Comparison of ENCODE assay signal across 8 mouse cellular contexts in the genomic region with DNA sequence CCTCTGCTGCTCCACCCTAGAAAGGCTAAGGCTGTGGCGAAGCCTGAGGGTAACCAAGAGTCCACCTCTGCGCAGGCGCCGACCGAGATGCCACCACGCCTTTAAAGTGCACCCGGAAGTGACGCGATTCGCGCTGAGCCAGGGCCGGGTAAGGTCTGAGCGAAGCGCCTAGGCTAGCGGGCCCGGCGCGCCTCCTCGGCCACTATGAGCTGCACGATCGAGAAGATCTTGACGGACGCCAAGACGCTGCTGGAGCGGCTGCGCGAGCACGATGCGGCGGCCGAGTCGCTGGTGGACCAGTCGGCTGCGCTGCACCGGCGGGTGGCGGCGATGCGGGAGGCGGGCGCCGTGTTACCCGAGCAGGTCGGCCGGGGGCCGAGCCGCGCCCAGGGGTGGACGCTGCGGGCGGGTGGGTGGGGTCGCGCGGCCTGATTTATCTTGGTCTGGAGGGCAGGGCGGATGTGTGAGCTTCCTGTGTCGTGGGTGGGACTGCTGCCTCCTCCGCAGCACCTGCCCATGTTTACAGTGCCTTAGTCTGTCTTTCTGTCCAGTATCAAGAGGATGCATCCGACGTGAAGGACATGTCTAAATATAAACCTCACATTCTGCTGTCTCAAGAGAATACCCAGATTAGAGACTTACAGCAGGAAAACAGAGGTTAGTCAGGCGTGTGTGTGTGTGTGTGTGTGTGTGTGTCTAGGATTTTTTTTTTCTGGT. TPM values are rescaled to one million over a fixed set of nuclear protein-coding genes. Genes with fewer than 3 reads are reported as not detected.
DNase-seq lines count a peak whose midpoint lies in the region; ATAC-seq and TF ChIP-seq lines count a peak whose summit lies in the region.

Sike1 (plus strand) TSS at position 104 of the 717 bp plus-strand sequence.

- H3K27ac ChIP-seq in ES-E14 (ENCODE audit: insufficient read depth, low read depth, low read length, poor library complexity, severe bottlenecking): peak within 1 kb of the TSS; percentile 75; the same call in 1 of the 2 replicates
- H3K27ac ChIP-seq in forebrain, embryonic 16.5 days (ENCODE audit: low read length): peak within 1 kb of the TSS; percentile 69
- peak within 1 kb of the TSS; percentile 93 for H3K27ac ChIP-seq in layer of hippocampus, adult 2 months
- H3K27ac ChIP-seq in lung, embryonic 14.5 days (ENCODE audit: low read depth): peak within 1 kb of the TSS; percentile 89
- H3K27ac ChIP-seq in olfactory bulb, adult 2 months (ENCODE audit: insufficient read depth, low read depth, low read length): peak within 1 kb of the TSS; percentile 72
- peak within 1 kb of the TSS; percentile 17 for H3K27ac ChIP-seq in thymus, adult 2 months (ENCODE audit: control insufficient read depth, insufficient read depth, low read length)

- peak within 1 kb of the TSS; percentile 94 for H3K9ac ChIP-seq in ES-E14 (ENCODE audit: insufficient read depth, low read depth, low read length, poor library complexity, severe bottlenecking)
- peak within 1 kb of the TSS; percentile 73 for H3K9ac ChIP-seq in forebrain, embryonic 16.5 days (replicated peaks; ENCODE audit: low read depth, low read length)
- H3K9ac ChIP-seq in lung, embryonic 14.5 days: peak within 1 kb of the TSS; percentile 78

- no peaks in the 10 kb centered on the region for H3K9me3 ChIP-seq in ES-E14 (ENCODE audit: control insufficient read depth, insufficient read depth, low read depth, low read length)
- no peaks in the 10 kb centered on the region for H3K9me3 ChIP-seq in forebrain, embryonic 16.5 days (ENCODE audit: control insufficient read depth, low read length)
- H3K9me3 ChIP-seq in lung, embryonic 14.5 days (ENCODE audit: low read depth, low read length): no peaks in the 10 kb centered on the region

- TF ChIP-seq POLR2A in olfactory bulb, adult 2 months (IDR thresholded peaks at IDR 0.05; ENCODE audit: insufficient read depth, low read depth, low read length): peak; percentile 83
- peak; percentile 72 for TF ChIP-seq POLR2A in thymus, adult 2 months (IDR thresholded peaks at IDR 0.05; ENCODE audit: control insufficient read depth, extremely low read depth, insufficient read depth, low read length, poor library complexity)

- ATAC-seq in forebrain, embryonic 16.5 days: peak; percentile 99
- ATAC-seq in lung, embryonic 14.5 days (ENCODE audit: insufficient read depth): peak; percentile 98

- DNase-seq in ES-E14 (ENCODE audit: low read depth, low spot score): peak; percentile 84
- peak; percentile 93 for DNase-seq in cerebellum, adult 11-12 months
- DNase-seq in heart, postnatal 36 days: peak; percentile 96 to 98
- peak; percentile 94 for DNase-seq in layer of hippocampus, adult 2 months (ENCODE audit: low spot score in 2 of 2)
- peak; percentile 95 for DNase-seq in lung, embryonic 14.5 days
- DNase-seq in thymus, adult 2 months: peak; percentile 94

- peaks cover 3% of the 10 kb centered on the region; the same call in 1 of the 2 replicates for H3K36me3 ChIP-seq in ES-E14 (ENCODE audit: control insufficient read depth, insufficient read depth, low read length, poor library complexity, severe bottlenecking)
- peaks cover 18% of the 10 kb centered on the region for H3K36me3 ChIP-seq in forebrain, embryonic 16.5 days (ENCODE audit: control insufficient read depth, insufficient read depth)
- peaks cover 31% of the 10 kb centered on the region for H3K36me3 ChIP-seq in lung, embryonic 14.5 days (ENCODE audit: insufficient read depth)
- H3K36me3 ChIP-seq in thymus, adult 2 months (ENCODE audit: control insufficient read depth, insufficient read depth, low read length): peaks cover 15% of the 10 kb centered on the region

- TF ChIP-seq CTCF in layer of hippocampus, adult 2 months (conservative IDR thresholded peaks at IDR 0.05): no peak
- TF ChIP-seq CTCF in lung, embryonic 14.5 days (IDR thresholded peaks at IDR 0.05; ENCODE audit: low read depth): no peak
- no peak for TF ChIP-seq CTCF in olfactory bulb, adult 2 months (IDR thresholded peaks at IDR 0.05; ENCODE audit: insufficient read depth, low read depth, low read length)
- 0 out of 2 replicates have a peak, but pooled peaks have one; percentile 53 for TF ChIP-seq CTCF in thymus, adult 2 months (IDR thresholded peaks at IDR 0.05; ENCODE audit: borderline replicate concordance, control insufficient read depth, extremely low read depth, insufficient read depth, low read length, poor library complexity)

- H3K4me1 ChIP-seq in ES-E14 (ENCODE audit: control insufficient read depth in 2 of 2, insufficient read depth in 2 of 2, low read length in 2 of 2, poor library complexity in 1 of 2): peaks cover 3 to 8% of the 10 kb centered on the region in 2 experiments
- H3K4me1 ChIP-seq in forebrain, embryonic 16.5 days (replicated peaks; ENCODE audit: control insufficient read depth, insufficient read depth, low read length): peaks cover 13% of the 10 kb centered on the region
- no peaks in the 10 kb centered on the region for H3K4me1 ChIP-seq in lung, embryonic 14.5 days (ENCODE audit: insufficient read depth)
- H3K4me1 ChIP-seq in olfactory bulb, adult 2 months (ENCODE audit: control insufficient read depth, insufficient read depth, low read length): peaks cover 2% of the 10 kb centered on the region; the same call in 1 of the 2 replicates
- peaks cover 2% of the 10 kb centered on the region for H3K4me1 ChIP-seq in thymus, adult 2 months (replicated peaks; ENCODE audit: control insufficient read depth, insufficient read depth, low read length)

- H3K4me2 ChIP-seq in forebrain, embryonic 16.5 days (ENCODE audit: low read length): peak within 1 kb of the TSS; percentile 68
- H3K4me2 ChIP-seq in lung, embryonic 14.5 days: peak within 1 kb of the TSS; percentile 71

- in situ Hi-C loops in ES-E14 (cut with MboI; ENCODE audit: low sequenced_read_pairs in 2 of 2, unreplicated experiment in 2 of 2): no loop called here

- H3K27me3 ChIP-seq in forebrain, embryonic 16.5 days (replicated peaks; ENCODE audit: control insufficient read depth, insufficient read depth, low read length): no peaks in the 10 kb centered on the region
- no peaks in the 10 kb centered on the region for H3K27me3 ChIP-seq in lung, embryonic 14.5 days (ENCODE audit: insufficient read depth, low read length)
- H3K27me3 ChIP-seq in thymus, adult 2 months (ENCODE audit: control insufficient read depth, insufficient read depth, low read length): no peaks in the 10 kb centered on the region

- intact Hi-C loops in heart, postnatal 36 days (cut with DNase I): loop anchor here (1.0 to 10.0 kb wide), 2 partner anchors 63 to 261 kb away; partner anchors contain the start of genes Nras and Tspan2

- H3K4me3 ChIP-seq in ES-E14 (ENCODE audit: insufficient read depth in 1 of 2, low read depth in 1 of 2, low read length in 2 of 2, poor library complexity in 1 of 2, severe bottlenecking in 1 of 2): peak within 1 kb of the TSS; percentile 79 to 98
- peak within 1 kb of the TSS; percentile 60 for H3K4me3 ChIP-seq in forebrain, embryonic 16.5 days (replicated peaks; ENCODE audit: low read length)
- peak within 1 kb of the TSS; percentile 91 for H3K4me3 ChIP-seq in layer of hippocampus, adult 2 months
- peak within 1 kb of the TSS; percentile 70 for H3K4me3 ChIP-seq in lung, embryonic 14.5 days (ENCODE audit: low read depth, low read length)
- peak within 1 kb of the TSS; percentile 96 for H3K4me3 ChIP-seq in olfactory bulb, adult 2 months (ENCODE audit: insufficient read depth, low read depth, low read length)
- peak within 1 kb of the TSS; percentile 80 for H3K4me3 ChIP-seq in thymus, adult 2 months (ENCODE audit: control insufficient read depth, insufficient read depth, low read length)

- WGBS in forebrain, embryonic 16.5 days: under 1% methylated on average over 60 of the region's 60 CpGs
- under 1% methylated on average over 60 of the region's 60 CpGs for WGBS in lung, embryonic 14.5 days
- under 1% methylated on average over 60 of the region's 60 CpGs for WGBS in olfactory bulb, adult 2 months
- under 1% methylated on average over 58 of the region's 60 CpGs for WGBS in thymus, adult 2 months

TF ChIP-seq in ES-E14, 5 proteins besides CTCF, POLR2A, EP300 and RAD21:
- TF ChIP-seq CHD2 (IDR thresholded peaks at IDR 0.05; ENCODE audit: low read depth, low read length) (no peak), ZC3H11A (IDR thresholded peaks at IDR 0.05; ENCODE audit: borderline replicate concordance, low read depth, low read length) (no peak), HCFC1 (IDR thresholded peaks at IDR 0.05; ENCODE audit: borderline replicate concordance, insufficient read depth, low read length) (0 out of 2 replicates have a peak, but pooled peaks have one; percentile 45), ZNF384 (IDR thresholded peaks at IDR 0.05; ENCODE audit: low read depth, low read length) (no peak), MAFK (IDR thresholded peaks at IDR 0.05; ENCODE audit: insufficient read depth, low read depth, low read length) (no peak)
TF ChIP-seq in ES-E14: peak in this region for 1.

RNA-seq across cellular contexts. Expression of gene Sike1, which starts in this region (rescaled TPM):
- total RNA-seq in ES-E14 (2012; rRNA removed): 16.9 and 27.9 TPM in 2 replicates
- 53.1 and 58.9 TPM in 2 replicates for polyA plus RNA-seq in forebrain, embryonic 16.5 days (2015; fragmentation: Nextera tagmentation; extraction: Ambion mirVana)
- total RNA-seq in heart, postnatal 36 days (2021): 10 to 100 TPM; 70.2 to 71.1 TPM
- 10 to 100 TPM; 57.3 to 65.5 TPM for total RNA-seq in layer of hippocampus, adult 2 months (2021)
- polyA plus RNA-seq in lung, embryonic 14.5 days (2014; fragmentation: Nextera tagmentation; extraction: Ambion mirVana): 63.9 and 68.6 TPM in 2 replicates
- polyA plus RNA-seq in olfactory bulb, adult 2 months (2012; ENCODE audit: insufficient read depth, insufficient read length, low replicate concordance, missing spikeins): not detected in 2 replicates
- 32.6 and 34.6 TPM in 2 replicates for polyA plus RNA-seq in thymus, adult 2 months (2012; rRNA removed)

Comparison
In these comparisons a context has a peak if more than half of its experiments do, and no peak if none do; other contexts are left out.
1. Peak in every context shown above with its lines: DNase-seq, ATAC-seq, H3K4me3 ChIP-seq and H3K27ac ChIP-seq.
2. H3K27ac ChIP-seq: peak in every context shown above with its lines; median percentile 93 in layer of hippocampus, adult 2 months; 89 in lung, embryonic 14.5 days; 75 in ES-E14; 72 in olfactory bulb, adult 2 months; 69 in forebrain, embryonic 16.5 days; 17 in thymus, adult 2 months.